Mouse (Mus musculus) testis, postnatal 14 days (tissue): ENCODE results near the gene Slc1a4.

ENCODE experiments used
- DNase-seq: peaks from one replicate; pipeline ENCODE4 v3.0.0; 2021; ENCODE audit warnings: low spot score

Gene Slc1a4

GRCm38 (mm10) chr11:20325073-20325694 is 7.3 kb downstream of the Slc1a4 start:
- DNase-seq, result no peak

GRCm38 (mm10) chr11:20324006-20324405 is 8.5 kb downstream of the Slc1a4 start:
- DNase-seq, result no peak

- DNase-seq, result no peak
Observed at GRCm38 (mm10) chr11:20322366-20322765, 10.1 kb downstream of the Slc1a4 start.

GRCm38 (mm10) chr11:20320661-20321060 is 11.9 kb downstream of the Slc1a4 start:
- DNase-seq, result no peak

DNA sequence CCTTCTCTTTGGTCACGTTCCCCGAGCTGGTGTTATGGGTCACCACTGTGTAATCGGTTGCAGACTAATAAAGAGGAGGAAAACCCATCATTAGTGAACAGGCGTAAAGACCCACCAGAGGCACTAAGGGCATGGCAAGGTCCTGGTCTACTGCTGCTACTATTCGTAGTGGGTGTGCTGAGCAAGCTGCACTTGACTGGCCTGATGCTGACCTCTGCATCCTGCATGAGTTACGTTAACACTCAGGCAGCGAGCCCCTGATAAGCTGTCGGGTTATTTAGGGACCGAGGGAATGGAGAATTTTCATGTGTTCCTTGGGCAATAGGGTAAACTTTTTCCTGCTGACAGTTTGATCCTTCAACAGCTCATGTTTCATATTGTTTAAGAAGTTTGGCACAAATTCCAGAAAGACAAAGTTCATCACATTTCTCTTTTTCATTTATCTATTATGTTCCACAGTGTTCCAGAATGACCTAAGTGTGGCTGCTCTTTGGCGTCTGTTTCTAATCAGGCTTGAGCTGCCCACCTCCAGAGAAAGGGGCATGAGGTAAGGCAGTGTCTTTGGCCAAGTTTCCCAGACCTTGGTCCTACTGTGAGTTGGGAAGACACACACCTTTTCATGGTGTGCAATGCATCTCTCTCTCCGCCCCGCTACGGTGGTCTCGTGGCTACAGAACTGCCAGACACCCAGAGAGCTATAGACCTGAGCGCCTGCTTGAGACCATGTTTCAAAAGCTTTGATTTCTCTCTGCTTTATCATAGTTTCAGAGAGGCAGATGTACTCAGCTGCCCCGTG is 13.7 kb downstream of the Slc1a4 start:
- no peak for DNase-seq

- no peak for DNase-seq
Observed at GRCm38 (mm10) chr11:20313576-20313975, 18.9 kb downstream of the Slc1a4 start.

DNA sequence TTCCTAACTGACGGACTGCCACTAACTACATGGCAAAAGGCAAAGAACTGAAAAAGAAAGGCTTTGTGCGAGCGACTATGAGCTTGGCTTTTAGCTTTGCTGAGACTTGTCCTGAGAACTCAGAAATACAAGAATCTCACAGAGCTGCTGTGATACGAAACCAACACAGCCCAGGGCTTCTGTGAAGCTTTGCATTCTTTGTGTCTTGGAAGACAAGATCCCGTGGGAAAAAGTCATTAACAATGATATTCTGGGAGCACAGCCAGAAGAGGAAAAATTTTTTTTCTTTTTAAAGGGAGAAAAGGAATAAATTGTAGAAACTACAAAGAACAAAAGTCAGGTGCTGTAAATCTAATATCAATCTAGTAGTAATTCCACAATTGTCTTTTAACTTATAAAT is 23.5 kb downstream of the Slc1a4 start:
- no peak for DNase-seq

DNA sequence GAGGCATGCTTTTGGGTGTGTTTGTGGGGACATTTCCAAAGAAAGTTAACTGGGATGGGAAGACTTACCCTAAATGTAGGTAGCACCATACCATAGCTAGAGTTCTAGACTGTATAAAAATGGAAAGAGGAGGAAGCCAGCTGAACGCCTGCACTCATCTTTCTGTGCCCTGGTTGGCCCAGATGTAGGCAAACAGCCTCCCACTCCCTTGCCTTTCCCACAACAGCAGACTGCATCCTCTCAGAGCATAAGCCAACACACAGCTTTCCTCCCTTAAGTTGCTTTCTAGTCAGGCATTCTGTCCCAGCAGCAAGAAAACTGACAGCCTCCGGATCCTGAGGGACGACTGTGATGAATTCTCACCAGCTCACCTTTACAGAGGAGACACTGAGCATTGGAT is 25.1 kb downstream of the Slc1a4 start:
- DNase-seq, result no peak

GRCm38 (mm10) chr11:20305641-20306040 is 26.9 kb downstream of the Slc1a4 start:
- DNase-seq, result no peak

DNA sequence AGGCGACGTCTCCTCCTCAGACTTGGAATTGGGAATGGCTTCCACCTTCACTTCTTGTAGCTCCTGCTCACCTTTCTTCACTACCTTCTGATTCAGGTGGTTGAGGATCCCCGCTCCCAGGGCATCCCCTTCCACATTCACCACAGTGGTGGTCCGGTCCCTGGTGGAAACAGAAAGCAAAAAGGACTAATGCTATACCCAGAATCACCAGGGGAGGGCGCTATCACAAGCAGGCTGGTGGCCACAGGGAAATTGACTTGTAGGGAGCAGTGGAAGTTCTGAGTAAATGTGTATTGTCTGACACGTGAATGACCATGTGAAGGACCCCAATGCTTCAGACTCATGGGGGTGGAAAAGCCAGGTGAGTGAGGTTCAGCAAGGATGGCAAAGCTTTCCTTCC is 28.2 kb downstream of the Slc1a4 start:
- DNase-seq, result peak; percentile 29

- no peak for DNase-seq
Observed at GRCm38 (mm10) chr11:20301332-20301731, 31.2 kb downstream of the Slc1a4 start.

- DNase-seq, result no peak
Observed at GRCm38 (mm10) chr11:20300850-20301249, 31.7 kb downstream of the Slc1a4 start.

- no peak for DNase-seq
Observed at GRCm38 (mm10) chr11:20299900-20300299, 32.6 kb downstream of the Slc1a4 start.

DNA sequence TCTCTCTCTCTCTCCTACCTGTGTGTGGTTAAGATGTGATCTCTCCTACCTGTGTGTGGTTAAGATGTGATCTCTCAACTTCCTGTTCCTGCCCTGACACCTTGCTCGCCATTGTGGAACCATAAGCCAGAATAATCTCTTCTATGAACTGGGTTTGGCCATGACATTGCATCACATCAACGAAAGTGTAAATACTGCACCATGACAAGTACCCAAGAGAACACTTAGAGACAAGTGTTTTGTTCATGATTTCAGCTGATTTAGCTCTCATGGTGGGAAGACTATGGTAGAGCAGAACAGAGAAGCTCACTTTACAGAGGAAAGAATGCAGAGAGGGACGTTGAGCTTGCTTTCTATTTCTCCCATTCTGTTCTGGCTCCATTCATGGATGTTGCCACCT is 48.0 kb downstream of the Slc1a4 start:
- no peak for DNase-seq

- no peak for DNase-seq
Observed at GRCm38 (mm10) chr11:20282601-20283219, 49.8 kb downstream of the Slc1a4 start.

- DNase-seq, result peak; percentile 19
Observed at GRCm38 (mm10) chr11:20280982-20281381, 51.5 kb downstream of the Slc1a4 start.

GRCm38 (mm10) chr11:20278702-20279101 is 53.8 kb downstream of the Slc1a4 start:
- DNase-seq, result no peak

GRCm38 (mm10) chr11:20277106-20277505 is 55.4 kb downstream of the Slc1a4 start:
- DNase-seq, result no peak

- no peak for DNase-seq
Observed at GRCm38 (mm10) chr11:20275974-20276373, 56.5 kb downstream of the Slc1a4 start.

DNA sequence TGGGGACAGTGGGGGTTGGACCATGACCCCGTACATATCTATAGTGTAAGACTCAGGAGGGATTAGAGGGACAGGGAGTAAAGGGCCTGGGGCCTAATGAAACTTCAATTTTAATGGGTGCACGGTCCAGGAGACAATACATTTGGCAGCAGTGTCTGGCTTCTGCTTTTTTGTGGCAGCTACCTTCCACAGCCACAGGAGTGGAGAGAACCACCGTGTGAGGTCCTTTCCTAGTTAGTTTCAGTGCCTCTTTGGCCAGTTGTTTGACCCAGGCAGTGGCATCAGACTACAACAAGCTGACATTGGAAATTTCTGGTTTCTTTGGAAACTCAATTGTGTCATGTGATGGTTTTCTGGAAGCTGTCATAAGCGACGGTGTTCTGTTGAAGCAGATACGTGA is 62.6 kb downstream of the Slc1a4 start:
- no peak for DNase-seq

- DNase-seq, result no peak
Observed at GRCm38 (mm10) chr11:20262628-20263380, 69.7 kb downstream of the Slc1a4 start.

DNA sequence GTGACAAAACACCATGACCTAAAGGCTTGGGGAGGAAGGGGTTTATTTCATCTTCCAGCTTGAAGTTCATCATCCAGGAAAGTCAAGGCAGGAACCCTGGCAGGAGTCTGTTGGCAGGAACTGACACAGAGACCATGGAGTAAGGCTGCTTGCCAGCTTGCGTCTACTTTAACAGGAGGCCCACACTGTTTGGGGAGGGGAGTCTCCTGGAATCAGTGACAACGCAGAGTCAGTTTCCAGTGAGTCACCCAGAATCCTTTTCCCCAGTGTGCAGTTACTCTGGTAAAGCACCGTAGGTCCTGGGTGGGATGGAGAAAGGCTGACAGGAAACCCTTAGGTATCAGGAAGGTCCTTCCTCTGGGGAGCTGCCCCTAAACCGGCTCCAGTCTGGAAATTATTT is 77.7 kb downstream of the Slc1a4 start:
- no peak for DNase-seq

DNA sequence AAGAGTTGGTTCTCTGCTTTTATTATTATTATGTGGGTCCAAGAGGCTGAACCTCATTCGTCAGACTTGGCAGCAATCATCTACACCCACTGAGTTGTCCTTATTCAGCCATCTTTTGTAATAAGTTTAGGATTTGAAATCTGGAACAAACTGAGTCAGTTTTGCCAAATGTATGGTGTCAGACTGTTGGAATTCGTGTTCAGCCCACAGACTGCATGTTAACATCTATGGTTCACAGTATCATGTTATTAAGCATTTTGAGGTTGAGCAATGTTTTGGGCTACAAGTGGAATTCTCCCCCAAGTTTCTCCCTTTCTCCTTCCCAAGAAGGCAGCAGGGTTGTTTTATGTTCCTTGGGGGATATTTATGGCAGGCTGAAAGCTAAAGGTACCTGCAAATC is 79.4 kb downstream of the Slc1a4 start:
- no peak for DNase-seq
